Mouse (Mus musculus) urinary bladder, adult 18-20 months (tissue): Measurements from ENCODE around the gene Cysltr2.

ENCODE experiments used
- DNase-seq, 2 experiments: peaks; one replicate each; pipeline ENCODE4 v3.0.0; 2022; ENCODE audit warnings: low spot score in 2 of 2, mixed read lengths in 2 of 2

Cysltr2 gene

DNA sequence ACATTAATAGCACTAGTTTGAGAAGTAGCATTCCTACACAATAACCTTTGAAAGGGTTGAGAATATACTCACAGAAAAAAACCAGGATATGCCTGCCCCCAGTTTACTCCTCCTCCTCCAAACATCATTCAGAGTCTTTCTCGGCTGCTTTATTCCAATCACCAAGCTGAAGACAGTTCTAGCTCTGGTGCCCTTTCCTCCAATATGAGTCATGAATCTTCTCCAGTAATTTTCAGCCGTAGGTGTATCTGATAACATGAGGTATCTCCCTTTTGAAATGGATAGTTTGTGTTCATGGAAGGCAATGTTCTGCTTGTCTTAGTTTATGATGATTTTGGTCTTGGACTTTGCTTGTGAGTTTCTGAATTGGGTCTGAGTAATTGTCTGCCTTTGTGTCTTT is 62.9 kb downstream of the Cysltr2 start:
- DNase-seq = no peak

DNA sequence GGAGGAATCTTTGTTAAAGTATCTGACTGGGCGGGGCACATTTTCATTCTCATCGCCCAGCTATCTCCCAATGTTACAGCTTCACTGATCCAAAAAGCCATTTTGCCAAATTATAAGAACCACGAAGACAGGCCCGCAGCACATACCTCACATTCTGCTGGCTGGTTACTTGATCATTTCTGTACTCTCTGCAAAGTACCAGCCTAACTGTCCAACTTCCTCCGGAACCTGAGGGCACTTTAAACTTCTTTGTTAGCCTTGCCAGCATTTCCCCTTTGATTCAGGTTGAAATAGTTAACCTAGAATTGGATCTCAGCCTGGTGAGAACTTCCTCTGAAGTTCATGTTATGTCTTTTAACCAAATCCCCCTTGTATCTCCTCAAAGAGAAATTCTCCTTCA is 63.8 kb downstream of the Cysltr2 start:
- DNase-seq = no peak

DNA sequence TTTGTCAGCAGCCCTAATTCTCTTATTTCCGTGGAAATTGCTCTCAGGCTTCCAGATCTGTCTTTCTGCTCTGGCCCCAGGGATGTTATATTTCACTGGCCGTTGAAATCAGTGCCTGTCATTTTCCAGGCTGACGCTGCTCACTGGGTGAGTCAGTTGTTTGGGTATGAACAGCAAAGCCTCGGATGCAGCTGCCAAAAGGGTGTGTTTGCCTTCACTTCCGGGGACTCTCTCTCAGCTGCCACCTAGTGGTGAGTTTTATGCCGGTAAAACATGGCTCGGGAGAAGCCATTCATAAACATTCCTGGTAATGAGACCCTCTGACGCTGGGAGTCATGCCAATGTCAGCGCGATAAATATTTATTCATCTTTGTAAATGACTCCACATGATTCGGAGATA is 65.5 kb downstream of the Cysltr2 start:
- DNase-seq = peak; percentile 58 to 87

DNA sequence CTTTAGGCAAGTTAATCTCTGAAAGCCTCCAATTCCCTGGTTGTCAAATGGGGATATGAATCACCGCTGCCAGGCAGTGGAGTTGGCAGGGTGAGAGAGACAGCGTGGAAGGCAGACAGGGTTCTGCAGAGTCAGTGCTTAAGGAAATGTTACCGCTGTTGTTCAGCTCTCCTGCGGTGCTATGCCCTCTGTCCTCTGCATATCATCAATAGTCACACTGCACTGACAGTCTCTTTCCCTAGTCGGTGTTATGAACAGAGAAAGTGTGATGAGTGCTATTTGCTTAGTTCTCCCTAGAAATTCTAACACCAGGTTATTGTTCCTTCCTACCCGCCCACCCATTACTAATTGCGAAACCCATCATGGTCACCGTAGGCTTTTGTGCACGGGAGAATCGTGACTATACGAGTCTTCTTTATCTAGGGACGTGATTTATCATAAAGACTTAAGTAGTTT is 65.9 kb downstream of the Cysltr2 start:
- peak in 1 of 2 experiments; percentile 22 for DNase-seq

DNA sequence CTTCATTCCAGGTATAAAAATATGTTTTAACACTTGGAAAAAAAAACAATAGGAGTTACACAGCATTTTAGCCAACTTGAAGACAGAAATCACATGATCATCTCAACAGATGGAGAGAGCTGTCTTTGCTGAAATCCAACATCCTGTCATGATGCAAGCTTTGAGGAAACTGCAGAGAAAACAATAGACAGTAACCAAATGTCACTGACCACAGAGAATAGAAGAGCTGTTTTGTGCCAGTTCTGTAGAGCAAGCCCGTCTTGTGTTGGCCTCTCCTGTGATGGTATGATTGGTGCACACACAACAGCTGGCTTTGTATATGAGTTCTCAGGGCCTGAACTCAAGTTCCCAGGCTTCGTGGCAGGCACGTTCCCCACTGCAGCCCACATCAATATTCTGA is 68.2 kb downstream of the Cysltr2 start:
- no peak for DNase-seq

DNA sequence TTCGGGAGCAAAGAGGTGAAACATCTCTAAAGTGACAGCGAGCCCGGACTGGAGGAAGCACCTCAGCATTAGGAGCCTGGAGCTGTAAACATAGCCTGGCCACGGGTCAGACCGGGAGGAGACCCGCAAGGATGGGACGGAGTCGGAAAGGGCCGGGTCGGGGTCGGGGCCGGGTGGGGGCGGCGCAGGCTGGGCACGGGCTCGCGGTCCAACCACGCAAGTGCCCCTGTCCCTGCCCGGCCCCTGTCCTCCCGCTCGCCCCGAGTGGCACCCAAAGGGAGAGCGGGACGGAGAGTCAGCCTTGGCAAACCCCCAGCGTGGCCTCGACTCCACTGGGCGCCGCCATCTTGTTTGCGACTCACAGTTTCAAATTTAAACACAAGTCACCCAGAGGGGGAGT is 68.8 kb downstream of the Cysltr2 start:
- DNase-seq = no peak

DNA sequence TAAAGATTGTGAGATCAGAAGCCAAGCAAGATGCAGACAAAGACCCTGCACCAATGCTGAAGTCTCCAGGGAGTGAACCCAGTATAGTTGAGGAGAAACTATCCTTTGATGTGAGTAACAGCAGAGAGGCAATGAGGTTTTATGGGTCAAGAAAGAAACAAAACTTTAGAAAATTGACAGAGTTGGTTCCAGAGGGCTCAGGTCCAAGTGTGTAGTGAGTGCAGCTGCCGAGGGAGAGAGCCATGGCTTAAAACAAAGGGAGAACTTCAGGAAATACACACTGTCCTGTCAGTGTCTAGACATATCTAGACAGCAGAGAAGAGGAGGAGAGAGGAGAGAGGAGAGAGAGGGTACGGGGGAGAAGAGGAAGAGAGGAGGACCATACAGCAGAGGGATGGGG is 72.8 kb downstream of the Cysltr2 start:
- no peak for DNase-seq
